Mouse (Mus musculus) MEL (cell line): Measurements from ENCODE around the gene Tnxb.

Source experiments
- CTCF ChIP-seq, 3 experiments: IDR thresholded peaks in 2 of 3; conservative IDR thresholded peaks in 1 of 3; 2 replicates each; pipeline ENCODE4 v1.5.1; 2011 to 2012; ENCODE audit warnings: low read length in 3 of 3, low read depth in 2 of 3, mild to moderate bottlenecking in 2 of 3, improper control_type of control experiment in 1 of 3, inconsistent platforms in 1 of 3, mixed read lengths in 1 of 3, moderate library complexity in 1 of 3; ENCODE audit not compliant: control insufficient read depth in 1 of 3, insufficient read depth in 1 of 3, poor library complexity in 1 of 3, severe bottlenecking in 1 of 3
- ETS1 ChIP-seq: IDR thresholded peaks from 2 replicates; pipeline ENCODE4 v1.6.1; 2012; ENCODE audit warnings: low read depth, mild to moderate bottlenecking, inconsistent platforms, low read length, improper control_type of control experiment, moderate library complexity
- JUND ChIP-seq: IDR thresholded peaks from 2 replicates; pipeline ENCODE4 v1.6.1; 2011; ENCODE audit warnings: low read depth, mild to moderate bottlenecking, improper control_type of control experiment, low read length
- MYB ChIP-seq: IDR thresholded peaks from 2 replicates; pipeline ENCODE4 v1.6.1; 2011; ENCODE audit warnings: mild to moderate bottlenecking, low read depth, low read length, improper control_type of control experiment
- POLR2A ChIP-seq, 2 experiments: IDR thresholded peaks; 2 replicates each; pipeline ENCODE4 v1.6.1; 2011 to 2012; ENCODE audit warnings: low read length in 2 of 2, mild to moderate bottlenecking in 2 of 2, control low read depth in 1 of 2, improper control_type of control experiment in 1 of 2, low read depth in 1 of 2, moderate library complexity in 1 of 2; ENCODE audit not compliant: control insufficient read depth in 1 of 2, insufficient read depth in 1 of 2, poor library complexity in 1 of 2
- TAL1 ChIP-seq: IDR thresholded peaks from 2 replicates; pipeline ENCODE4 v1.6.1; 2012; ENCODE audit warnings: mild to moderate bottlenecking, inconsistent platforms, low read length, moderate library complexity, mixed read lengths
- USF2 ChIP-seq, 2 experiments: IDR thresholded peaks; 2 replicates each; pipeline ENCODE4 v1.6.1; 2011 to 2012; ENCODE audit warnings: improper control_type of control experiment in 2 of 2, low read length in 2 of 2, borderline replicate concordance in 1 of 2, inconsistent platforms in 1 of 2, low read depth in 1 of 2, mild to moderate bottlenecking in 1 of 2; ENCODE audit not compliant: insufficient read depth in 1 of 2
- ZMIZ1 ChIP-seq: IDR thresholded peaks from 2 replicates; pipeline ENCODE4 v1.6.1; 2012; ENCODE audit warnings: low read depth, mild to moderate bottlenecking, inconsistent platforms, low read length, improper control_type of control experiment, moderate library complexity

DNA sequence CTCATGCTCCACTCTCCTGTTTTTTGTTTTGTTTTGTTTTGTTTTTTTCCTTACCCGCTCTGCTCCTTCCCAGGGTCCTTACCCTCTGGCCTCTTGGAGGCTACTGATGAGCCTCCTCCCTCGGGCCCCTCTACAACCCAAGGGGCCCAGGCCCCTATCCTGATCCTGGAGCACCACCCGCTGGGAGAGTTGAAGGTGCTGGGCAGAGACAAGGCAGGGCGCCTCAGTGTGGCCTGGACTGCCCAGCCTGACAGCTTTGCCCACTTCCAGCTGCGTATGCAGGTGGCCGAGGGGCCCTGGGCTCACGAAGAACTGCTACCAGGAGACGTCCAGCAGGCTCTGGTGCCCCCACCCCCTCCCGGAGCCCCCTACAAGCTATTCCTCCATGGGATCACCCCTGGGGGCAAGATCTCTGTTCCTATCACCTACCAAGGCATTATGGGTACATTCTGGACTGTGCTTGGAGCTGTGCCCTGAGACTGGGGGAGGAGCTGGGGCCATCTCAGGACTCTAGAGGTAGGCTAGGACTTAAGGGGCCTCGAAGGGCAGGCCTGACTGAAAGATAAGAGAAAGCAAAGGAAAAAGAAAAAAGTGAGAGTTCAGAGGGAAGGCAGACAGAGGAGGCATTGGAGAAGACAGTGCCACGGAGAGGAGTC is 11.7 kb downstream of the Tnxb start:
- TF ChIP-seq JUND (no peak), ETS1 (no peak), MYB (no peak), POLR2A (IDR thresholded peaks at IDR 0.05; ENCODE audit: control insufficient read depth in 1 of 2, insufficient read depth in 1 of 2, low read depth in 1 of 2, low read length in 2 of 2, poor library complexity in 1 of 2) (no peak), CTCF (IDR thresholded peaks at IDR 0.05 in 2 of 3, conservative IDR thresholded peaks at IDR 0.05 in 1 of 3; ENCODE audit: control insufficient read depth in 1 of 3, insufficient read depth in 1 of 3, low read depth in 2 of 3, low read length in 3 of 3, poor library complexity in 1 of 3, severe bottlenecking in 1 of 3) (no peak), USF2 (IDR thresholded peaks at IDR 0.05; ENCODE audit: borderline replicate concordance in 1 of 2, insufficient read depth in 1 of 2, low read depth in 1 of 2, low read length in 2 of 2) (no peak), TAL1 (no peak), ZMIZ1 (no peak)
